Mouse (Mus musculus) heart, postnatal 0 days (tissue): Measurements from ENCODE around the gene Hoxb5.

Source experiments
- CTCF ChIP-seq: IDR thresholded peaks from 2 replicates; pipeline ENCODE4 v1.5.1; 2016; ENCODE audit warnings: antibody characterized with exemption, control low read depth, low read depth
- EP300 ChIP-seq: IDR thresholded peaks from 2 replicates; pipeline ENCODE4 v1.6.1; 2016; ENCODE audit warnings: antibody characterized with exemption, low read depth

DNA sequence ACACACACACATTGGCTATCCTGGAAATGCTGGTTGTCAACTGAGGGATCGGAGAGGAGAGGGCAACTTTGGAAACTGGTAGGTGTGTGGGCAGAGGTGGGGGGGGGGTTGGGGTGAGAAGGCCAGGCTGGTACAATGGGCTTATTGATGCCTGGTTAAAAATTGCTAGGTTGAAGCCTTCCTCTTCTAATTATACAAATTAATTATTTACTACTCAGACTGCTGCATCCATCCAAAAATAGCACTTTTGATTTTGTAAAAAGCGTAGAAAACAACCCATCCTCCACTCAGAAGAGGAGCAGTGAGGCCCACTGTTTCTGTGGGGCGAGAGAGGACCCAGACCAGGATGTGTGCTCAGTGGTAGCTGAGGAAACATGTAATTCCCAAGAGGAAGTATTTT, 31.9 kb downstream of the Hoxb5 start:
- TF ChIP-seq EP300 (no peak), CTCF (no peak)
